Mouse (Mus musculus): ENCODE measurements around the gene Smim24. TPM values are rescaled to one million over a fixed set of nuclear protein-coding genes. Genes with fewer than 3 reads are reported as not detected.

Gene Smim24
- total RNA-seq (2021): 1 to 10 TPM; 1.2 to 1.6 TPM
- long read RNA-seq, experiment 1: 0 reads
- long read RNA-seq, experiment 2, partial matches to known transcripts: 0 of 2 reads
- long read RNA-seq, experiment 2, other reads (novel, unspliced or antisense): 0 of 2 reads

- DNase-seq: no peak
These were observed at the start of gene Smim24 for GRCm38 (mm10) chr10:81392781-81393185. Gene Smim24, plus strand, starts transcription at chr10:81393051.

- DNase-seq: peak; percentile 60 to 66
These were observed 48.3 kb upstream of the Smim24 start for GRCm38 (mm10) chr10:81344421-81345161.

GRCm38 (mm10) chr10:81345162-81345534, 47.7 kb upstream of the Smim24 start:
- no peak for DNase-seq

DNA sequence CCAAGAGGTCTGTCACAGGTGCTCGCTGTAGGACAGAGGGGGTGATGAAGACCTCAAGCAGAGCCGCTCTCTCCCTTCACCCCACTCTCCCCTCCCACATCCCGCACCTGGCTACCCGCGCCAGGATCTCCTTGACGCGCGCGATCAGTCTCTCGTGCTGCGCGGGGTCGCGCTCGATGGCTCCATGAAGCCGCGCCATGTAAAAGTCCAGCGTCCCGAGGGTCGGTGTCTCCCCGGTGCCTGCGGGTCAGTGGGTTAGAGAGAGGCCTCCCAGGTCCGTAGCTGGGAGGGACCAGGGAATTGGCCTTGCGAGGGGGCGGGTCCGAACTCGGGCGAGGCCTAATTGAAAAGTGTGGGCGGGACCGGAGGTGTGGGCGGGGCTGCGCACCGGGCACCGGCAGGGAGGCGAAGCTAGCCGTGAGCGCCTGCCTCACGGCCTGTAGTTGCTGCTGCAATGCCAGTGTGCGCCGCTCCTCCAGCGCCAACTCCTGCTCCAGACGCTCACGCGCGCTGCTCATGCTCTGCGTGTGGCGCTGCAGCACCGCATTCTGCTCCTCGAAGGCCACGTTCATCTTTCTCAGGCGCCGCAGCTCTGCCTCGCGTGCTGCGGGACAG, 46.3 kb upstream of the Smim24 start:
- DNase-seq: peak; percentile 90 to 93

- peak; percentile 61 to 62 for DNase-seq
These were observed 43.7 kb upstream of the Smim24 start for GRCm38 (mm10) chr10:81349146-81349545.

DNA sequence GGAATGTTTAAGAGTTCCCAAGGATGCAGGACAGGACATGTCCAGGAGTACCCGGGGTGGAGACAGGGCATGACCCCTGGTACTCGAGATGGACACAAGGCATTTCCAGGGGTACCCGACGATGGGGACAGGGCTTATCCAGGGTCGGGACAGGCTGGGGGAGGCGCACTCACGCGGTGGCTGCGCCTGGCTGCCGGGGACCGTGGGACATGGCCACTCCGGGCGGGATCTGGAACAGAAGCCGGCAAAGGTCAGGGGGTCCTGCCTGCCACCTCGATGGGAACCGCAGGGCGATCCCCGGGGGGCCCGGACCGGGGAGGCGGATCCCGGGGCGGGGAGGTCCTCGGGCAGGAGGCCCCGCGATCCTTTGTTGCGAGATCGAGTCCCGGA, 42.9 kb upstream of the Smim24 start:
- no peak for DNase-seq

DNA sequence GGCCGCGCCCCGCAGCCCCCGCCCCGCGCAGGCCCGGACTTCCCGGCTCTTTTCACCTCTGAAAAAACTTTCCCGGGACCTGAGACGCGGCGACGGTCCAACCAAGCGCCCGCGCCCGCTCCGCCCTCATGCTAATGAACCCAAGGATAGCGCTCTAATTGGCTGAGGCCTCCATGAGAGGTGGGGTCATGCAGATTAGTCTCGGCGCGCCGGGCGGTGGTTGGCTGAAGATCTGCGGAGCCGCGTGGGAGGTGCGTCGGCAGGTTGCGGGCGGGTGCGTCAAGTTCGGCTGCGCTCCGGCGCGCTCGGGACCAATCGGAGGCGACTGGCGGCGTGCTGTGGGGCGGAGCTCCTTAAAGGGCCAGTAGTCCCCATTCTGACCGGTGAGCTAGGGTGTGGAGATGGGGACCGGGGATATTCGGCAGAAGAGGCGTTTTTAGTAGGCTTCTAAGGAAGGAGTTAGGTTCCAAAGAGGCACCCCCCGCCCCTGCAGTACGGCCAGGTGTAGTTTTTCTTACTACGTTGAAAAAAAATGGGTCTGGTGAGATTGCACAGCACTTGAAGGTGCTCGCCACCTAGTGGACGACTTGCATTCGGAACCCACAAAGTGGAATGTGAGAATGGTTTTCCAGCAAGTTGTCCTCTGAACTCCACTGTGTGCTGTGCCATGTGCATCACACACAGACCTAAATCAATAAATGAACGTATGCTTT, 42.3 kb upstream of the Smim24 start, which contains the start of gene Hmg20b:
Gene Hmg20b (minus strand): TSS at position 130 of the 713 bp plus-strand sequence.
- DNase-seq: peak; percentile 99

DNA sequence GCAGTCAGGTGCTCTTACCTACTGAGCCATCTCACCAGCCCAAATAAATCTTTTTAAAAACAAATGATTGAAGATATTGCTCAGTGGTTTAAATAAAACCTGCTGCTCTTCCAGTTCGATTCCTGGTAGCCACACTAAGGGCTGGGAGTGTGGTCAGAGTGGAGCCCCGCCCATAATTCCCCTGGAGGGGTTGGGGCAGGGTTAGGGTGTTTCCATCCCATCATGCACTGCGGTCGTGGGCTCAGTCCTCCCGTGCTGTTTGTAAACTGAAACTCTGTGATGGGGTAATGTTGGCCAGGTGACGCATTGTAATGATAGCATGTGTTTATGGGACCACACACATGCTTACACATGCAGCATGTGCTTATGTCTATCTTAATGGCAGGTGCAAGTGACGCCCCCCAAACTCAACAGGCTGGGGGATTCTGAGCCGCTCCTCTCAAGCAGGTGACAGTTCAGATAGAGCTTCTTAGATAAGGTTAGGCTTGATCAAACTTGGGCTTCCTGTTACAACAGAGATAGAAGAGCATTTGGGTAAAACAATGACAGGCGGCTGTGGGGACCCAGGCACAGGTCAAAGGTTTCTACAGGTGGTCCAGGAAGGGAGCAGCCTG, 41.1 kb upstream of the Smim24 start:
- no peak for DNase-seq

DNA sequence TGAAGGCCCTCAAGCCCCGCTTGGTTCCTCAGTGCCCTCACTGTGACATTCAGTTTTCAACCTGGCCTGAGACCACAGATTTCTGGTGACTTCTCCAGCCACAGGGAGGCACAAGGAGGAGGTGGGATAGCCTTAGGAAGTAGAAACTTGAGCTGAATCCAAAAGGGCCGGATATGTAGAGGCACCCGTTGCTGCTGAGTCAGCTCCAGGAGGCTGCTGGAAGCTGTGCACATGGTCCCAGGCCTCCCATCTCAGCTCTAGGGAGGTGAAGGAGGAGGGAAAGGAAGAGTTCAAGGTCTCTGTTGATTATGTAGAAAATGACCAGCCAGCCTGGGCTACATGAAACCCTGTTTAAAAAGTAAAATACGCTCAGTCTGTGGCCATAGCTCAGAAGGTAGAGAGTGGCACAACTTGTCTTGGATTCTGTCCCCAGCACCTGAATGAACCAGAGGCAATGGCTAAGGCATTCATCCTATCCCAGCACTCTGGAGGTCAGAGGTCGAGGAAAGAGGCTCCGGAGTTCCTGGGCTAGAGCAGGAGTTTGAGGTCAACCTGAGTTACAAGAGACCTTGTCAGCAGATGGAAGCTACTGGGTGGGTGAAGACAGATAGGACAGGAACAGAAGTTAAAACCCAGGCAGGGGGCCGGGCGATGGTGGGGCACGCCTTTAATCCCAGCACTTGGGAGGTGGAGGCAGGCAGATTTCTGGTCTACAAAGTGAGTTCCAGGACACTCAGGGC, 37.9 kb upstream of the Smim24 start:
- no peak for DNase-seq

GRCm38 (mm10) chr10:81355533-81355932, 37.3 kb upstream of the Smim24 start:
- DNase-seq: no peak

DNA sequence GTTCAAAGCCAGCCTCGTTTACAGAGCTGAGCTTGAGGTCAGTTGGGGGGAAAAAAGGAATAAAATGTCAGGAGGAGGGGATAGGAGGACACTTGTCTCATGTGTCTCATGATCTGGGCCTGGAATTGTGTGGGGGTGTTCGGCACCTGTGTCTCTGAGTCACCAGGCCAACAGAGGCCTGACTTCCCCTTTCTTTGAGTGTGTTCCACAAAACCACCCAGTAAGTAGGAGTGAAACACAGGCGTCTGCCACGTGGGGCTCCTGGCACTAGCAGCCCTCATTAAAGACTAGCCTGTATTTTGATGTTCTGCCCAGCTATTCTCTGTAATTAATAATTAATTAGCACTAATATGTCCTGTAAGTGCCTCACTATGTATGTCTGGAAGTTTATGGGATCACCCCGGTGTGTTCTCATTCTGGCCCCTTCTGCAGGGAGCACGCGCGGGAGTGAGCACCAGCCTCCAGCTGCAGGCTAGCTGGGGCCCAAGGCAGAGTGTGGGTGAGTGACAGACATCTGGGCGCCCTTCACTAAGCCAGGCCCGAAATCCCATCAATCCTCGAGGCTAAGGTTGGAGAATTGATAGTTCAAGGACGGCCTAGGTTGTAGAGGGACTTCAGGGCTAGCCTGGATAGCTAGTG, 36.4 kb upstream of the Smim24 start:
- no peak for DNase-seq

DNA sequence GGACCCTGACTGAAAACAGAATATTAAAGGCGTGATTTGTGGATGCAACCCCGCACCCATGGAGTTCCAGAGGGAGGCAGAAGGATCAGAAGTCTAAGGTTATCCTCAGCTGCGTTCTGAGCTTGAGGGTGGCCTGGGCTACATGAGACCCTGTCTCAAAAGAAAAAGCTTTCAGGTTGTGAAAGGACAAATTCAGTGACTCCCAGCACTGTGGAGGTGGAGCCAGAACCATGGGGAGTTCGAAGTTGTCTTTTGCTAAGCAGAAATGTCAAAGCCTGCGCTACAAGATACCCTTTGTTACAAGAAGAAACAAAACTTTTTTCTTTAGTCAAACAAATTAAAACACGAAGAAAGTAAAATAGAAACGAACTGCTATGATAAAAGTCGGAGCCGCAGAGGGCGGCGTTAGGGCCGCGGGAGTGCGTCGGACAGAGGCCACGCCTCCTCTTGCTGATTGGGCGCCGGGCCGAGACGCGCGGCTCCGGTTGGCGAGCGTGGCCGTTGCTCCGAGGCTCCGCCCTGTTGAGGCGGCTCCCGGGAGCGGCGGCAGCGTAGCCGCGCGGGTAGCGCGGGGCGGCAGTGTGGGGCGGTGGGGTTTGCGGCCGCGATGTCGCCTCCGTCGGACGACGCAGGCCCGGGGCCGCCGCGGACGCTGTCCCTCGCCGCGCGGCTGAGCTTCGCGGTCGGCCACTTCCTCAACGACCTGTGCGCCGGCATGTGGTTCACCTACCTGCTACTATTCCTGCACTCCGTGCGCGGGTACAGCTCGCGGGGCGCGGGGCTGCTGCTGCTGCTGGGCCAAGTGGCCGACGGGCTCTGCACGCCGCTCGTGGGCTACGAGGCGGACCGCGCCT, 35.6 kb upstream of the Smim24 start, which contains the start of gene Mfsd12:
Gene Mfsd12 (plus strand): TSS at position 501 of the 854 bp plus-strand sequence.
- DNase-seq: peak; percentile 94 to 96

DNA sequence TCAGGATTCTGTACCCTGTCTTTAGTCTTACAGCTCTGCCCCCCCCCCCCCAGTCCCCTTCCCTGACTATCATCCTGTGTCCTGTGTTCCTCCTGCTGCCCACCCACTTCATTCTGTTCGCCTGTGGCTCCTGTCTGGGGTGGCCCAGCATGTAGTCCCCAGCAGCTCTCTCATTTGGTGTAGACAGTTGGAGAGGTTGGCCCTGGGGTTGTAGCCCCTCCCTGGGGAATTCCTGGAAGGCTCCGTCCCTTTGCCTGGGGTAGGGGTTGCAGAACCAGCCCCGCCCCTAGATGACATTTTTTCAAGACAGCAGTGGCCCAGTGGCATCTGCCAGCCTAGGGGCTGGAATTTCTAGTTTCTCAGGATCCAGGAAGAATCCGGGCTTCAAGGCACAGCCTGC, 34.6 kb upstream of the Smim24 start:
- no peak for DNase-seq

GRCm38 (mm10) chr10:81358841-81359240, 34.0 kb upstream of the Smim24 start:
- DNase-seq: no peak

- DNase-seq: no peak
These were observed 32.1 kb upstream of the Smim24 start for GRCm38 (mm10) chr10:81360721-81361120.

DNA sequence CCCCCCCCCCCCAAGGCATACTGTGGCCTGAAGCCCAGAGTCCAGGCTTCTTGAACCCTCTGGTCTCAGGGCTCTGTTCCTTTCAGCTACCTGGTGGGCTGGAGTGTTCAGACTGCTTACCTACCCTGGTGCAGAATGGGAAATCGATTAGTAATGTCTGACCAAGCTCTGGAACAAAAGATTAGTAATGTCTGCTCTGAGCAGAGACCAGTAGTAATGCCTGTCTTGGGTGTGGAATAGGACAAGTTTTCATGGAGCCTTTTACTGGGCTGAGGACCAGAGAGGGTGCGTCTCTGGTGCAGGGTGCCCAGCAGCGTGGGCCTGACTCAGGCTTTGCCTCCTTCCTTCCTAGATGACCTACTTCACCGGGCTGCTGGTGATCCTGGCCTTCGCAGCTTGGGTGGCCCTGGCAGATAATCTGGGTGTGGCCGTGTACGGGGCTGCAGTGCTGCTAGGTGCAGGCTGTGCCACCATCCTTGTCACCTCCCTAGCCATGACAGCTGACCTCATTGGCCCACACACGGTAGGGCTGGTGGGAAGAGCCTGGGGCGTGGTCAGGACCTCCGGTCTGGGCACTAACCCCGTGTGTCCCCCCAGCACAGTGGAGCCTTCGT, 30.4 kb upstream of the Smim24 start:
- no peak for DNase-seq

- DNase-seq: peak in 1 of 2 experiments; percentile 55
These were observed 29.2 kb upstream of the Smim24 start for GRCm38 (mm10) chr10:81363436-81364346.

DNA sequence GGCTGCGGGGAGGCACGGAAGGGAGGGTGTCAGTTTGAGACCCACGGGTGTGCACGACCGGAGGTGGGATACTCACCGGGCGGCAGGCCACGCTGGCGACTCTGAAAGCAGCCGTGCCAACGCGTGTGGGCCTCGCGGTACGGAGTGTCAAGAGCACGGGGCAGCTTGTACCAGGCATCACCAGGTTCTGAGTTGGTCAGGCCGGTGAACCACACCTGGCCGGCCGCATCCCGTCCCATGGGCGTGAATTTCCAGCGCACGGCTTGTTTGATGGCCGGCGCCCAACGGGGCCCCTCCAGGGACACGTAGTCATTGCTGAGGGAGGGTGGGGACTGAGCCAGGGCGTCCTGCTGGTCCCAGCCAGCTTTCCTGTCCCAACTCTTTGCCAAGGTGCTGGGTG, 28.2 kb upstream of the Smim24 start:
- peak in 1 of 2 experiments; percentile 63 for DNase-seq
